Mouse (Mus musculus): ENCODE measurements at regions not wholly inside any gene's neighbourhood (a gene's known extent, or its start where the extent isn't known, plus 50 kb on each side); places are given as distances from the start of the nearest gene placed in this dataset.

DNA sequence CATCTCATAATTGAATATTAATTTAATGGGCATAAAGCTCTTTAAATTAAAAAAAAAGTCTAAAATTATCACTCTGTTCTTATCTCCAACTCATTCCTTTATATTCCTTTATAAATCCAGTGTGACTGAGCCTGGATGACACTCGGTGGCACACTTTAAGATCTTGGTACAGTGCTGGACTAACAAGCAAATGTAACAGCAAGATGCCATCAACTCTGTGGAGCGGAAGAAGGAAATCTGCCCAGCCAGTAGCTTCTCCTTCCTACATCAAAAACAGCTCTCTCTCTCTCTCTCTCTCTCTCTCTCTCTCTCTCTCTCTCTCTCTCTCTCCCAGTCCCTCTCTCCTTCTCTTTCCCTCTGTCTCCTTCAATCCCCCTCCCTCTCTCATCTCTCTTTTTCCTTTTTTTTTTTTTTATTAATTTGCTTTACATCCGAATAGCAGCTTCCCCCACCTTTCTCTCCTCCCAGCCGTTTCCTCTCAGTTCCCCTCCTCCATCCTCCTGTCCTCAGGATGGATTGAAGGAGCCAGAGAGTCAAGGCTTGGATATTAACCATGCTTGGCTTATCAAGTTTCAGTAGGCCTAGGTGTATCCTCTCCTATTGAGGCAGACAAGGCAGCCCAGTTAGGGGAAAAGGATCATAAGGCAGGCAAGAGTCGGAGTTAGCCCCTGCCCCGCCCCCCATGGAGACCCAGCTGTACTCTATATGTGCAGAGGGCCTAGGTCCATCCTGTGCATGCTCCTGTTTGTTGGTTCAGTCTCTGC, 130.4 kb upstream of the Tmtc2 start:
- DNase-seq (ENCODE audit: low spot score in 2 of 2) = no peak

DNA sequence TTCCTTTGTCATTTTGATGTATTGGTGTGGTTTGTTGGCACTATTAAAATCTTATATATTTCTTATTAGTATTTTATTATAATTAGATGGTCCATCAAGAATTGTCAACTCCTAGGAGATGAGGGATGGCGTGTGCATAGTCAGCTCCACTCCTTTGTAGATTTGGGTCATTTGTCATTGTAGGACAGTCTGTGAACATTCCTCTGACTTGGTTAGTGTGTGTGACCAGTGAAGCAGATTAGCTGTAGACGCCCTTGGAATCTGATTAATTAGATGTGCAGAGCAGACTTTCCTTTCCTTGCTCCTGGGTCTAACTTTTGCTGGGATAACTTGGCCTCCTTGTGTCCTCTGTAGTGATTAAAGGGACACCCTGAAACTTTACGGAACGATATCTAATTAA, 118.9 kb upstream of the Tmtc2 start:
- DNase-seq (ENCODE audit: low spot score in 2 of 2) = no peak

DNA sequence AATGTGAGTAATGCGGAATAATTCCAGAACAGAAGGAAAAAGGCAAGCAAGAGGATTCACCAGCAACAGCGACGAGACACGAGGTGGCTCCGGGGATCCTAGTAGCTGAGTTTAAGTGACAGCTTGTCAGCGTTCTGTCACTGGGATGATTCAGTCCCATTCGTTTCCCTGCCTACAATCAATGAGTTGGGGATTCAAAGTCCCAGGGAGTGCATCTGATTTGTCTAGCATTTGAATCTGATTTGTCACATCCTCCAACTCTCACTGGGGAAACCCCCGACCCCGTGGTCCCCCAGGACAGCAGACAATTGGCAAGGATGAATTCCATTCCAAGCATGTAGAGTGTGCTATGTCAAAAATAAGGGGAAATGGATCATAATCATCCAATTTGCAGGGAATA, 115.1 kb upstream of the Tmtc2 start:
- DNase-seq (ENCODE audit: low spot score in 2 of 2) = no peak

DNA sequence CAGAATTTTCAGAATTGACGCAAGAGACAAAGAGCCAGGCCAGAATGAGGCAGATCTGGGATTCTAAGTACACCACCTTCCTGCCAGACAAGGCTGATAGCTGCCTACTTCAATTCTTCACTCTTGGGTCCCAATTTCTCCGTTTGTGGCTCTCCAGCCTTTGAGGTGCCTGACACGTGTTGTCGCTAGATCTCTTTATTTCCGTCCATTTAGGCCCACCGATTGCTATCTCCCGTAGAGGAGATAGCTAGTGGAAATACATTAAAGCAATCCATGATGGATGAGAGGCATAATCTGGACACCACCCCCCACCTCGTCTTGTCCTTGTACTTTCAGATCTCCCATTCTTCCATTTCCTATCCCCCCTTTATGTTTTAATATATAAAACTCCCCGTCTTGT, 114.6 kb upstream of the Tmtc2 start:
- no peak for DNase-seq (ENCODE audit: low spot score in 2 of 2)

DNA sequence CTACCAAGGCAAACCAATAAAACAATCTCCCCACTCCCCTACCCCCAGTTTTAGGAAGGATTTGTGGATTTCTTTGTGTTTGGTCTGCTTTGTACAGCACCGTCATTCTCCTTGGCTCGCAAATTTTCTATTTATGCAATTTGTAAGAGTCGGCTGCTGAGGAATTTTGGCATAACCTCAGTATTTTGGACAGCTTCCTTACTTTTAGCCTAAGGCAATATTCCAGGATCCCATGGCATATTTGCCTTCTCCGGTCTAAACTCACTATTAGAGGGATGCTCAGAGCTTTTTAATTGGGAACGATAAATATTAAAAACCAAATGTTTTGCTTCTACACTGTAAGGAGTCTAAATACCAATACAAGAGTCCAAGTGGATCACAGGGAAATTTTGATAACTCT, 112.6 kb upstream of the Tmtc2 start:
- DNase-seq (ENCODE audit: low spot score in 2 of 2) = no peak

- DNase-seq (ENCODE audit: low spot score in 2 of 2) = no peak
Observed at GRCm38 (mm10) chr10:105679598-105679997, 105.3 kb upstream of the Tmtc2 start.

- DNase-seq (ENCODE audit: low spot score in 2 of 2) = no peak
Observed at GRCm38 (mm10) chr10:105666959-105667358, 92.7 kb upstream of the Tmtc2 start.

GRCm38 (mm10) chr10:105660761-105661160, 86.5 kb upstream of the Tmtc2 start:
- no peak for DNase-seq (ENCODE audit: low spot score in 2 of 2)

- DNase-seq (ENCODE audit: low spot score in 2 of 2) = no peak
Observed at GRCm38 (mm10) chr10:105656788-105657187, 82.5 kb upstream of the Tmtc2 start.

- no peak for DNase-seq (ENCODE audit: low spot score in 2 of 2)
Observed at GRCm38 (mm10) chr10:105652475-105652874, 78.2 kb upstream of the Tmtc2 start.

DNA sequence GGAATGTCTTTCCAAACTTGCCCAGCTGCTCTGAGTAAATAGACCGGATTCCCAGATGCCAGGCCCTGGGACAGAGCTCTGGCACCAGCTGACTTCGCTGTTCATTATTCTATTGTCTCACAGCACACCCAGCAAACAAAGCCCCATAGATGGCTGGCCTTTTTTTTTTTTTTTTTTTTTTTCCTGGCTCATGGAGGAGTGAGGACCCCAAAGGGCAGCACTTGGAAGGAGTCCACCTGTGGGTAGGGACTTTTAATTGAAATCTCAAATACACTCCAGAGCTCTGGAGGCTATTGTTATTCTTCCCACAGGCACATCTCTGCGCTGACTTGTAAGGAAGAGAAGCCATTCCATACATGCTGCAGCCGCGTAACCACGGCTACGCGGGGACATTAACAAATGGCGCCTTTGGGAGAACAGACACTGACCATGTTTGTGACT, 64.8 kb upstream of the Tmtc2 start:
- DNase-seq (ENCODE audit: low spot score in 2 of 2) = peak in 1 of 2 experiments; percentile 8

DNA sequence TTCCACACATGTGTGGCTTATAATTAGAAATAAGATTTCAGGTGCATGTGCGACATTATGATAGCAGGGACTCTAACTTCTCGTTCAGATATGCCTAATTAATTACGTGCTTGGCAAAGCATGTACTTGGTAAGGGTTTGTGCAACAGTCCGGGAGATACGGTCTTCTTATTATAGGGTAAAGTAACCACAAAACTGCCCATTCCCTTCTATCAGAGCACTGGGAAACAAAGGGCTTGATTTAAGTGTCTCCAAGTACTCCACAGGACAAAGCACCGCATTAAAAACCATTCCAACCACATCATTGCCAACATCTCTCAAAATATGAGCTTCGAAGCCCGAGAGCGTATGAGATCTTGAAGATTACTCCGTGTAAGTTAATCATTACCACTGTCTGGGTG, 64.2 kb upstream of the Tmtc2 start:
- DNase-seq (ENCODE audit: low spot score in 2 of 2) = no peak

DNA sequence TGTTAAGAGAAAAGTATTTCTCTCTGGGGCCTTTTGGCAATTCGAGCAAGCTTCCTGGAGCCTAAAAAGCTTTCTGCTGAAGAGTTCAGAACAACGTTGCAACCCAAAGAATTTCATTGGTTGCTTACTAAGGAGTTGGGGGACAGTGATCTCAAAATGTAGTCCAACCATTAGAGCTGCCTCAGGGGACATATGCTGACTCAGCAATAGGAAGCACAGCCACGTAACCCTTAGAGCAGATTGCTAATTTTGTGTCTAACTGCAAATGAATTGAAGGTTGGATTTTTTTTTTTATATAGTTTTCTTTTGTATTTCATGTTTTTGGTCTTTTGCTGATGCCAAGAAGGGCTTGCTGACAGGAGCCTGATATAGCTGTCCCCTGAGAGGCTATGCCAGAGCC, 52.6 kb upstream of the Tmtc2 start:
- DNase-seq (ENCODE audit: low spot score in 2 of 2) = no peak

GRCm38 (mm10) chr10:105625324-105625950, 51.2 kb upstream of the Tmtc2 start:
- DNase-seq (ENCODE audit: low spot score in 2 of 2) = no peak

Data from left cerebral cortex, adult 9 months (tissue).